Mouse (Mus musculus): ENCODE measurements around the gene Nat8f2. TPM values are rescaled to one million over a fixed set of nuclear protein-coding genes. Genes with fewer than 3 reads are reported as not detected.
A peak's percentile ranks its signal among the peaks of the same experiment; 100 is the strongest.
"Not testable (repeated sequence)": the region's sequence is repeated elsewhere in the genome, so short reads cannot be mapped to it uniquely, and the experiment has no call there.

Nat8f2 gene
- total RNA-seq (2021), result 1 to 10 TPM; 2.4 to 4.2 TPM
- long read RNA-seq, partial matches to known transcripts, result 0 of 3 reads
- long read RNA-seq, other reads (novel, unspliced or antisense), result 3 of 3 reads

GRCm38 (mm10) chr6:85869006-85869405 is at the start of gene Nat8f2:
Gene Nat8f2 (minus strand): TSS chr6:85869158.
- DNase-seq (ENCODE audit: low spot score in 2 of 2), result not testable (repeated sequence)

DNA sequence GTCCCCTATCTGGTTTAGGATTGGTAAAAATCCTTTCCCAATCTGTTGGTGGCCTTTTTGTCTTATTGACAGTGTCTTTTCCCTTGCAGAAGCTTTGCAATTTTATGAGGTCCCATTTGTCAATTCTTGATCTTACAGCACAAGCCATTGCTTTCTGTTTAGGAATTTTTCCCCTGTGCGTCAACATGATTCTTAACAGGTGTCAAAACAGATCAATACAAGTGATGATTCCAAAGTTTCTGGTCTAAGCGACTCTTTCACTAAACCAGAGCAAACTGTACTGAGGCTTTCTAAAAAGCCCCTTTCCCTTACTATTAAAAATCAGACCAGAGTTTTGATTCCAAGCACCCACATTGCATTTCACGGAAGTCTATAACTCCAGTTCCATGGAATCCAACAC is 49.4 kb upstream of the Nat8f2 start:
- not testable (repeated sequence) for DNase-seq (ENCODE audit: low spot score in 2 of 2)

DNA sequence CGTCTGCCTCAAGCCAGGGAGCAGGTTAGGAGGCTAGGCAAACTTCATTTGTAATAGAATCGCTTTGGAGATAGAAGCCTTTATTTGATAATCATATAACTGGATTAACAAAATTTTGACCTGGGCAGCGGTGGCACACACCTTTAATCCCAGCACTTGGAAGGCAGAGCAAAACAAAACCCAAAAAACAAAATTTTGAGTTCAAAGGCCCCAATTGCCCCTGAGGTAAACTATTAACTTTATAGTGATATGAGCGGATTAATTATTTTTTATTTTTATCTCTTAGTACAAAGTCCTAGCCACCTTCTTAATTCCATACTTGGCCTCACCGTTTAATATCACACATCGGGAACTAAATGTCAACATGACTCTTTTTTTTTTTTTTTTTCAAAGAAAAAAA is 47.6 kb upstream of the Nat8f2 start:
- DNase-seq (ENCODE audit: low spot score in 2 of 2), result no peak

DNA sequence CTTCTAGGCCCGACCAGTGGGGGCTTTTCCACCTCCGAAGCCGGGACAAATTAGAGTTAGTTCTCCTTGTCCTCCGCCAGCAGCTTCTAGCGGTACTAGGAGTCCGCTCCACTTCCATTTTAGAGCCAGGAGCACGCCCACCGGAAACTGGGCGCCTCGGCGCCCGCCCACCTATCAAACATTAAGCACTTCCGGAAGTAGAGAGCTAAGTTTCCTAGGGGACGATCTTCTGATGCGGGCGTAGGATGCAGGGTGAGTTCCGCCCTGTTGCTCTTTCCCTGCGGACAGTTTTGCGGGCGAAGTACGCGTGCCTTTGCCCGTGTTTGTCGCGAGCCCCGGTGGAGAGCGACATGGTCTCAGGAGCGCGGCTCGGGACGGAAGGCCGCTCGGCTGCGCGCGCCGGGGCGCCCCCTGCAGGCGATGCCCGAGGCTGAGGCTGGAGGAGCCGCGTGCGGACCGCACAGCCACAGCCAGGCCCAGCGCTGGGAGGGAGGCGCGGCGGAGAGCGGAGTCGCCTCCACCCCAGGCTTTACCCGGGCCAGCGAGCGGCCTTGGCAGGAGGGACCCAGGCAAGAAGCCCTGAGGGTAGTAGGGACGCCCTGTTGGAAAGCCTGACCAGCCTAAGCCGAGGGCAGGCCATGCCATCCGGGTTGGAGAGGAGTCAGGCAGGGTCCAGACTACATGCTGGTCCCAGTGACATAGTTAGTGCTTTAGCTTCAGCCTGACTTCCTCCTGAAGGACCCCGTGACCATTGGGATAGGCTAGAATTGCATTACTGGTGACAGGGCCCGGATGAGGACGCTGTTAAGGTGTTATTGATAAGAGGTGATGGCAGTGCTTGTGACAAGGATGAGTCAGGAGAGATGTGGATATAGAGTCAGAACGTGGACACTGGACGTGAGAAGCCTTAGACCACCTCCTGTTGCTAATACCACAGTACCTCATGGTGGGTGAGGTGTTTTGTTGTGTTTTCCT is 46.9 kb upstream of the Nat8f2 start, which contains the start of gene Nat8f1:
Gene Nat8f1, minus strand, starts transcription at position 149 of the 975 bp plus-strand sequence.
- peak; percentile 85 to 95 for DNase-seq (ENCODE audit: low spot score in 2 of 2)

DNA sequence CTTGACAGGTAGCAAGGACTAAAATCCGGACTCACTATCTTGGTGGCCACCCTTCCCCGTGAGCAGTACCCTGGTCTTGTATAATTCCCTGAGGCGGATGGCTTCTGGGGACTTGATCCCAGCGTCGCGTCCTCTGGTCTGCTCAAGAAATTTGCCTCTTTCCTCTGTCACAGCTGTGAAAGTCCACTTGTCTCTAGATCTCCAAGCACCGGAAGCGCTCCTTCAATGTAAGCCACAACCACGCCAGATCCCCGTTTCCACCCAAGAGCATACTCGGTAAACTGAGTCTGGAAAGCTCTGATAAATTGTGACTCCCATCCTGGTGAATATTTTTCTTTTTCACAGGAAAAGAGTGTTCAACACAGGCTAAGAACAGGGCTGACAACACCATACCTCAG is 46.2 kb upstream of the Nat8f2 start:
- DNase-seq (ENCODE audit: low spot score in 2 of 2), result no peak

GRCm38 (mm10) chr6:85911587-85911986 is 42.6 kb upstream of the Nat8f2 start, which contains the start of gene Tprkb:
Gene Tprkb (plus strand): TSS chr6:85911865.
- no peak for DNase-seq (ENCODE audit: low spot score in 2 of 2)

DNA sequence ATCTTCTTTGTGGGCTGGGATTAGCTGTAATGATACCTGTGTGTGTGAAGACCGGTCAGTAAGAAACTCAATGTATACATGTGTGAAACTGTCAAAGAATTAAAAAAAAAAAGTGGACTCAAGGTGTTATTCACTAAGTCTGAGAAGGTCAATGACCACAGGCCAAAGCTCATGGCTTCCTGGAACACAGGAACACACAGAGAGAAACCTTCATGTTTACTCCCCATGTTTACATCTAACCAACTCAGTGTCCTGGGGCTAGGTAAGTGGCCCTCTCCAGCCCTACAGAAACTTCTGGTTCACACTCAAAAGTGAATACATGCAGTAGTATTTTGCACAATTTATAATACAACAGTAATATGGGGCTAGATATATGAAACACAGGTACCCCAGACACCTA is 40.7 kb upstream of the Nat8f2 start:
- no peak for DNase-seq (ENCODE audit: low spot score in 2 of 2)

GRCm38 (mm10) chr6:85908341-85908740 is 39.4 kb upstream of the Nat8f2 start:
- DNase-seq (ENCODE audit: low spot score in 2 of 2), result no peak

DNA sequence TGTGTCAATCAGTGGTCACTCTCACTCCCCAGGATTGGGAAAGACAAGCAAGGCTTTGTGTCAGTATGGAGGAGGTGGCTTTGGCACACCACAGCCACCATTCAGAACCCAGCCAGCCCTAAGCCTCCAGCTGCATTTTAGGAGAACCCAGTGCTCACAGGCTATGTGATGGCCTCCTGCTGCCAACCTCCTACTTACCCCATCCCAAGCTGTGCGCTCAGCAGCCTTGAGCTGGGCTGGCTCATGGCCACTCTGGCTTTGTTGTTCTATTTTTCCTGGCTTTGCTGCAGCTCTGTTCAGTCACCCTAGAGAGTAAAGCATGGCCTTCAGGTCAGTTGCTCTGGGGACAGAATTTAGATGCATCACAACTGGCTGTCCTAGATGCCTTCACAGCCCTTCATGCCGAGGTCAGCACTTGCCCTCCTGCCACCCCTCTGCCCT is 38.0 kb upstream of the Nat8f2 start:
- DNase-seq (ENCODE audit: low spot score in 2 of 2), result peak; percentile 69 to 77

GRCm38 (mm10) chr6:85904642-85905061 is 35.7 kb upstream of the Nat8f2 start, which contains the start of gene Nat8f4:
Gene Nat8f4 (minus strand): TSS chr6:85904884.
- DNase-seq (ENCODE audit: low spot score in 2 of 2), result peak; percentile 72 to 89

GRCm38 (mm10) chr6:85902303-85902702 is 33.3 kb upstream of the Nat8f2 start:
- no peak for DNase-seq (ENCODE audit: low spot score in 2 of 2)

- DNase-seq (ENCODE audit: low spot score in 2 of 2), result peak in 1 of 2 experiments; percentile 42
Measured at GRCm38 (mm10) chr6:85898596-85899475, 29.9 kb upstream of the Nat8f2 start.

DNA sequence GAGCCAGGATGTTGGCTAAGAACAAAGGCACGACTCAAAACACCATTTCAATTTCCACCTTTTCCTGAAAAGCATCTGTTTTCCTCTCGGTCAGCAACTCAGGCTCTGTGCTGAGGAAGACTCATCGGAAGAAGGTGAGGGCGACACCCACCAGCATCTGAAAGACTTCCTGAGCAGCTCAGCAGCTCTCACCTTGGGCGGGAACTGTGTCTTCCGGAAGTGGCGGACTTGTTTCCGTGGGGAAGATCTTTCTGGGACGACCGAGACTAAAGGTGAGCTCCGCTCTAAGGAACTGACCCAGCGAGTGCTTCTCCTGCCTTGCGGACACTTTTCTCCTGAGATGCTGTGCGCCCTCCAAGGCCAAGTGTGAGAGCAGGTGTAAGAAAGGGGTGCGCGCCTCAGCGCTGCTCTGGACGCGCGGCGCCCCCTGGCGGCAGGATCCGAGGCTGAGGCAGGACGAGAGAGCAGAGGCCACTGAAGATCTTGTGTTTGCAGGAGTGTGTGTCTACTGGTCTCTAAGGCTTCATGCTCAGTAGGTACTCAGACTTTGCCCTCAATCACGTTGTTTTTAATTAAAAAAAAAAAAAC is 26.2 kb upstream of the Nat8f2 start:
- DNase-seq (ENCODE audit: low spot score in 2 of 2), result peak in 1 of 2 experiments; percentile 38

DNA sequence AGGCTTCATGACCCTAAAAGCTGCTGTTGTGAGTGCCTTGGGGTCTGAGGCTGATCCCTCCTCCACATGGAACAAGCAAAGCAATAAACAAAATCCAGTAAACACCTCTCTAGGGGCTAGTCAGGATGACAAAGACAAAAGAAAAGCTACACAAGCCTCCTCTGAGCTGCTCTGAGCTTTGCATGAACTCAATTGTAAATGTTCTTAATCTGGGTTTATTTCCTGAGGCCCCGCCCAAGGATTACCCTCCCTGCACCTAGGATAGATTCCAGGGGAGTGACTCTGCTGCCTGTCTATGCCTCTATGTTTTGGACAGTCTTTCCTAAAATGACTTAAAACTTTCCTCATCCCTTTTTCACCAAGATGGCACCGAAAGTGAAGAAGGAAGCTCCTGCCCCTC is 20.0 kb upstream of the Nat8f2 start:
- DNase-seq (ENCODE audit: low spot score in 2 of 2), result no peak

GRCm38 (mm10) chr6:85884311-85884710 is 15.4 kb upstream of the Nat8f2 start:
- DNase-seq (ENCODE audit: low spot score in 2 of 2), result no peak

GRCm38 (mm10) chr6:85883246-85883645 is 14.3 kb upstream of the Nat8f2 start:
- not testable (repeated sequence) for DNase-seq (ENCODE audit: low spot score in 2 of 2)

DNA sequence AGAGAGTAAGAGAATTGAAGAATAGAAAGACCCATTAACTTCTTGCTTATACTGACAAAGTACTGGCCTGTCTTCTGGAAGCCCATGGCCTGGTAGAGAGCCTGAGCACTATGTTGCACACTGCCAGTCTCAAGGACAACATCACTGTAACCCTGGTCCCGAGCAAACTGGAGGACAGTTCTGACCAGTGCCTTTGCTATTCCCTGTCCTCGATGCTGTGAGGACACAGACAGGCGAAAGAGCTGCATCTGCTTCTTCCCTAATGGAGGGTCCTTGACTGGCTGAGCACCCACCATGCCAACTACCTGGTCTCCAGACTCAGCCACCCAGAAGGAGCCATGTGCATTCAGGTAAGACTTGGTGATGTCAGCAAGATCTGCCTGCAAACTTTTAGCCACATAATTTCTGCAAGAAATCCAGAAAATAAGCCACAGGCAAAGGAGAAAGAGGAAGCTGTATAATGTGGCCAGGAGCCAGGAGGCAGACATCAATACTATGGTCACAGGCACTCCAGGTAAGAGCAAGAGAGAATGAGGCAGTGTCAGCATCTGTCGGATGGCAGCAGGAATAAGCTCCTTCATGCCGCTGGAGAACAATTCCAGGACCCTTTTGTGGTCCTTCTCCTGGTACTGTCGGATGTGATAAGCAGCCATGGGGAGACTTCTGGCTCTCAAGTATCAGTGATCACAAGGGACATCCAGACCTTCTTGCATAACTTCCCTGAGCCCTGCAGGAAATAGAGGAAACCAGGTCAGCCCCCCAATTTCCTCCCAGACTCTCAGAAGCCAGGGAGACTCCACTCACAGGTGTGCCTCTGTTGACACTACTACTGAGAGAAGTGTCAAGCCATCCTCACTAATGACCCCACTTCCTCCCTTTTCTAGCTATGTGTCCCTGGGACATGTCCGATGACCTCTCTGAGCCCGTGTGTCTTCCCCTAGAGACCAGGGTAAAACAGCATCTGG is 950 bp downstream of the Nat8f2 start:
- DNase-seq (ENCODE audit: low spot score in 2 of 2), result no peak

DNA sequence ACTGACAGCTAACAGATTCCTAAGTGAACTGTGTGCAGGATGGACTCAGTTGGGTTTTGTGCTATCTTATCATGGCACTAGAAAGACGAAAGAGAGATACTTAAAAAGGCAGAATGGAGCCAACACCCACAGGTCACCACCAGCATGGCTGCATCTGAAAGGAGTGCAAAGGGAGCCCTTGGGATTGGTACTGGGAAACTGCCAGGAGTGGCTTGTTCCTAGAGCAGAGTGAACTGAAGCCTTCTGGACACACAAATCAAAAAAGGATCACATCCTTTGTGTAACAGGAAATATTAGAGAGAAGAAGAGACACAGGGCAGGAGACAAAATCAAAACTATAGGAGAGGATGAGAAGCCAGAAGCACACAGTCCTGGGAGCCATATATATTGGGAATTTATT is 2.0 kb downstream of the Nat8f2 start:
- not testable (repeated sequence) for DNase-seq (ENCODE audit: low spot score in 2 of 2)

DNA sequence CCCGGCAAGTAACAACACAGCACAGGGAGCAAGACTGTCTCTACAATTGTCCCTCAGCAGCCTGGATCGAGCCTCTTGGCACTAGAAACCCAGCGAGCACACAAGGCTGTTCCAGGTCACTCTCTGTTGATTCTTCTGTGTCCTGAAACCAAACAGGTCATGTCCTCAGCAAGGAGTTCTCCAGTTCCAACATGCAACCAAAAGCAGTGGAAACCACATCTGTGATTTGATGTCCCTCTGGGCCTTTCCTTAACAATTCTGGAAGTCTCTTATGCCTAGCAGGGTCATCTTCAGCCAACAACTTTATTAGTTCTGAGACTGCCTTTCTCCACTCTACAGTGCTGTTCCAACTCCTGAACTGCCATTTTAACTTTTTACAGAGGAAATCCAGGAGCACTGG is 2.8 kb downstream of the Nat8f2 start:
- not testable (repeated sequence) for DNase-seq (ENCODE audit: low spot score in 2 of 2)
